Mouse (Mus musculus) liver, adult 2 months (tissue): ENCODE measurements at regions not wholly inside any gene's neighbourhood (a gene's known extent, or its start where the extent isn't known, plus 50 kb on each side); places are given as distances from the start of the nearest gene placed in this dataset.

Experiments used
- DNase-seq: peaks from one replicate; pipeline ENCODE4 v3.0.0-alpha.2; 2011; ENCODE audit warnings: low read depth, low spot score; ENCODE audit errors: extremely low read depth
- H3K27ac ChIP-seq: fragments of 200-500 bp; replicated peaks from 2 replicates; pipeline ENCODE4 v1.5.1; 2012; ENCODE audit warnings: low read depth, mild to moderate bottlenecking, control low read depth, inconsistent platforms, low read length; ENCODE audit not compliant: insufficient read depth
- H3K27me3 ChIP-seq: fragments of 200-500 bp; 2 replicates; pipeline ENCODE4 v1.6.1; 2012; ENCODE audit warnings: mild to moderate bottlenecking, moderate library complexity, low read length, inconsistent platforms; ENCODE audit not compliant: control insufficient read depth, insufficient read depth
- H3K36me3 ChIP-seq: fragments of 200-500 bp; 2 replicates; pipeline ENCODE4 v1.6.1; 2012; ENCODE audit warnings: low read length, inconsistent platforms; ENCODE audit not compliant: control insufficient read depth, insufficient read depth
- H3K4me1 ChIP-seq: fragments of 200-500 bp; 2 replicates; pipeline ENCODE4 v1.6.1; 2011; ENCODE audit warnings: low read length; ENCODE audit not compliant: control insufficient read depth, insufficient read depth
- H3K4me3 ChIP-seq: fragments of 200-500 bp; 2 replicates; pipeline ENCODE4 v1.5.1; 2011; ENCODE audit warnings: low read depth, mild to moderate bottlenecking, control low read depth, low read length, moderate library complexity; ENCODE audit not compliant: insufficient read depth
- H3K79me2 ChIP-seq: fragments of 200-500 bp; 2 replicates; pipeline ENCODE4 v1.6.1; 2012; ENCODE audit warnings: inconsistent platforms, mild to moderate bottlenecking, low read length, moderate library complexity; ENCODE audit not compliant: control insufficient read depth, insufficient read depth
- H3K9ac ChIP-seq: fragments of 200-500 bp; 2 replicates; pipeline ENCODE4 v1.6.1; 2012; ENCODE audit warnings: low read depth, mild to moderate bottlenecking, control low read depth, inconsistent platforms, low read length
- CTCF ChIP-seq: fragments of 200-500 bp; IDR thresholded peaks from 2 replicates; pipeline ENCODE4 v1.5.1; 2011; ENCODE audit warnings: low read depth, low read length, control low read depth
- POLR2A ChIP-seq: fragments of 200-500 bp; IDR thresholded peaks from 2 replicates; pipeline ENCODE4 v1.6.1; 2011; ENCODE audit warnings: low read length, control low read depth; ENCODE audit not compliant: insufficient read depth; ENCODE audit errors: extremely low read depth
- WGBS: fragments of 180-500 bp; shearing (Covaris S2); methylation state at CpG from one replicate; pipeline ENCODE4 v1.1.7; 2018; 5-methylcytosine and 5-hydroxymethylcytosine counted together

- Histone ChIP-seq H3K27ac (no peak overlapping the region), H3K4me1 (no peaks in the 10 kb centered on the region), H3K4me3 (no peak overlapping the region), H3K79me2 (no peaks in the 10 kb centered on the region), H3K36me3 (no peaks in the 10 kb centered on the region), H3K9ac (no peak overlapping the region), H3K27me3 (no peaks in the 10 kb centered on the region)
- TF ChIP-seq POLR2A (no peak), CTCF (no peak)
- 85% methylated on average over 1 of the region's 1 CpGs for WGBS
- no peak for DNase-seq
Measured at GRCm38 (mm10) chr2:48432545-48432944, 381.4 kb upstream of the Acvr2a start.

- Histone ChIP-seq H3K27ac (no peak overlapping the region), H3K4me3 (no peak overlapping the region), H3K4me1 (peaks cover 2% of the 10 kb centered on the region; the same call in 1 of the 2 replicates), H3K79me2 (no peaks in the 10 kb centered on the region), H3K27me3 (no peaks in the 10 kb centered on the region), H3K36me3 (no peaks in the 10 kb centered on the region), H3K9ac (no peak overlapping the region)
- WGBS, result 47% methylated on average over 11 of the region's 11 CpGs
- DNase-seq, result peak; percentile 76
- TF ChIP-seq CTCF (peak; percentile 15; the same call in 1 of the 2 replicates), POLR2A (no peak)
Measured at GRCm38 (mm10) chr2:48441296-48441990, 372.5 kb upstream of the Acvr2a start.

- Histone ChIP-seq H3K27ac (no peak overlapping the region), H3K79me2 (no peaks in the 10 kb centered on the region), H3K4me3 (no peak overlapping the region), H3K9ac (no peak overlapping the region), H3K4me1 (peaks cover 2% of the 10 kb centered on the region; the same call in 1 of the 2 replicates), H3K27me3 (no peaks in the 10 kb centered on the region), H3K36me3 (no peaks in the 10 kb centered on the region)
- TF ChIP-seq POLR2A (no peak), CTCF (no peak)
- DNase-seq, result peak; percentile 82
- 61% methylated on average over 10 of the region's 10 CpGs for WGBS
Measured at GRCm38 (mm10) chr2:48441991-48442544, 371.8 kb upstream of the Acvr2a start.

- WGBS, result 71% methylated on average over 5 of the region's 5 CpGs
- no peaks in the 10 kb centered on the region for H3K27me3 ChIP-seq
- H3K4me1 ChIP-seq, result peaks cover 2% of the 10 kb centered on the region; the same call in 1 of the 2 replicates
- H3K79me2 ChIP-seq, result no peaks in the 10 kb centered on the region
- no peak overlapping the region for H3K9ac ChIP-seq
- no peak for DNase-seq
- TF ChIP-seq CTCF (no peak), POLR2A (no peak)
- no peaks in the 10 kb centered on the region for H3K36me3 ChIP-seq
- H3K4me3 ChIP-seq, result no peak overlapping the region
- no peak overlapping the region for H3K27ac ChIP-seq
Measured at GRCm38 (mm10) chr2:48445898-48446604, 367.9 kb upstream of the Acvr2a start.

- TF ChIP-seq CTCF (no peak), POLR2A (no peak)
- DNase-seq, result no peak
- H3K27ac ChIP-seq, result no peak overlapping the region
- H3K79me2 ChIP-seq, result no peaks in the 10 kb centered on the region
- H3K4me3 ChIP-seq, result no peak overlapping the region
- WGBS, result 85% methylated on average over 5 of the region's 5 CpGs
- no peaks in the 10 kb centered on the region for H3K36me3 ChIP-seq
- H3K4me1 ChIP-seq, result no peaks in the 10 kb centered on the region; the same call in 1 of the 2 replicates
- H3K9ac ChIP-seq, result no peak overlapping the region
- no peaks in the 10 kb centered on the region for H3K27me3 ChIP-seq
Measured at GRCm38 (mm10) chr2:48446617-48447016, 367.3 kb upstream of the Acvr2a start.
